Mouse (Mus musculus): ENCODE measurements around the gene Esrrg. TPM values are rescaled to one million over a fixed set of nuclear protein-coding genes. Genes with fewer than 3 reads are reported as not detected.

Esrrg gene
- polyA plus RNA-seq, 1 experiment from 2014 or later, result 14.6 TPM

- peaks cover 9% of the 10 kb centered on the region for H3K4me1 ChIP-seq (replicated peaks; ENCODE audit: control insufficient read depth, insufficient read depth, low read length)
- H3K27me3 ChIP-seq (ENCODE audit: control insufficient read depth, insufficient read depth, low read length), result peaks cover 69% of the 10 kb centered on the region
- H3K4me3 ChIP-seq (ENCODE audit: low read depth, low read length), result no peak overlapping the region
- DNase-seq (ENCODE audit: low spot score) (peak; percentile 51), ATAC-seq (ENCODE audit: low FRiP score) (no peak)
- no peak overlapping the region for H3K27ac ChIP-seq (ENCODE audit: low read depth, low read length)
- no peaks in the 10 kb centered on the region for H3K36me3 ChIP-seq (ENCODE audit: control insufficient read depth, insufficient read depth, low read length)
- H3K9ac ChIP-seq (ENCODE audit: low read depth, low read length), result no peak overlapping the region
- no peaks in the 10 kb centered on the region for H3K9me3 ChIP-seq (ENCODE audit: control insufficient read depth, low read length)
- H3K4me2 ChIP-seq (replicated peaks; ENCODE audit: low read depth, low read length), result peak overlapping the region; percentile 19; the same call in 1 of the 2 replicates
- under 1% methylated on average over 39 of the region's 47 CpGs for WGBS
Measured at GRCm38 (mm10) chr1:187607065-187608047, 1.2 kb upstream of the Esrrg start.

- H3K4me1 ChIP-seq (replicated peaks; ENCODE audit: control insufficient read depth, insufficient read depth, low read length), result peaks cover 9% of the 10 kb centered on the region
- peak; percentile 75 for DNase-seq (ENCODE audit: low spot score)
Measured at GRCm38 (mm10) chr1:187609021-187609852, 646 bp downstream of the Esrrg start.

DNA sequence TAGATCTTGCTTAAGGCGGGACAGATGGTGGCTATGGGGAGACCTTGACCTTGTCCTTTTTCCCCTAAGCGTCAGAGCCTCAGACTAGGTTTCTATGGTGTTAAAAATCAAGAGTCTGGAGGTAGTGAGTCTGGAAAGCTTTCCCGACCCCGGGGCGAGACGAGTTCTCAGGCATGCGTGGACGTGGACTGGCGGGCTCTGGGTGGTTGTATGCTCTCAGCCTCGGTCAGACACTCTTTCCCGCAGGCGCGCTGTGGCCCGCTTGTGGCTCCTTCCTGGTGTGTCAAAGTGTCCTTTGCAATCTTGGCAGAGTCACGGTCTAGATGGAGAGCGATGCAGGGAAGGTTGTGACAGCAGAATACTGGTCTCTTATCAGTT, 1.3 kb downstream of the Esrrg start:
- Histone ChIP-seq H3K9ac (ENCODE audit: low read depth, low read length) (no peak overlapping the region; the same call in 1 of the 2 replicates), H3K27me3 (ENCODE audit: control insufficient read depth, insufficient read depth, low read length) (peaks cover 60% of the 10 kb centered on the region), H3K4me1 (replicated peaks; ENCODE audit: control insufficient read depth, insufficient read depth, low read length) (peaks cover 9% of the 10 kb centered on the region), H3K4me2 (replicated peaks; ENCODE audit: low read depth, low read length) (peak overlapping the region; percentile 68), H3K36me3 (ENCODE audit: control insufficient read depth, insufficient read depth, low read length) (no peaks in the 10 kb centered on the region), H3K9me3 (ENCODE audit: control insufficient read depth, low read length) (no peaks in the 10 kb centered on the region), H3K27ac (ENCODE audit: low read depth, low read length) (no peak overlapping the region), H3K4me3 (ENCODE audit: low read depth, low read length) (peak overlapping the region; percentile 41)
- DNase-seq (ENCODE audit: low spot score), result peak; percentile 53
- WGBS, result 6% methylated on average over 16 of the region's 16 CpGs
- ATAC-seq (ENCODE audit: low FRiP score), result no peak

More at GRCm38 (mm10) chr1:187609021-187609852, 646 bp downstream of the Esrrg start:
- no peak overlapping the region for H3K27ac ChIP-seq (ENCODE audit: low read depth, low read length)
- H3K36me3 ChIP-seq (ENCODE audit: control insufficient read depth, insufficient read depth, low read length), result no peaks in the 10 kb centered on the region
- peaks cover 64% of the 10 kb centered on the region for H3K27me3 ChIP-seq (ENCODE audit: control insufficient read depth, insufficient read depth, low read length)
- H3K4me3 ChIP-seq (ENCODE audit: low read depth, low read length), result peak overlapping the region; percentile 41
- peak overlapping the region; percentile 55 for H3K9ac ChIP-seq (ENCODE audit: low read depth, low read length)
- WGBS, result under 1% methylated on average over 71 of the region's 72 CpGs
- ATAC-seq (ENCODE audit: low FRiP score), result peak; percentile 54; the same call in 1 of the 2 replicates
- no peaks in the 10 kb centered on the region for H3K9me3 ChIP-seq (ENCODE audit: control insufficient read depth, low read length)
- peak overlapping the region; percentile 68 for H3K4me2 ChIP-seq (replicated peaks; ENCODE audit: low read depth, low read length)

DNA sequence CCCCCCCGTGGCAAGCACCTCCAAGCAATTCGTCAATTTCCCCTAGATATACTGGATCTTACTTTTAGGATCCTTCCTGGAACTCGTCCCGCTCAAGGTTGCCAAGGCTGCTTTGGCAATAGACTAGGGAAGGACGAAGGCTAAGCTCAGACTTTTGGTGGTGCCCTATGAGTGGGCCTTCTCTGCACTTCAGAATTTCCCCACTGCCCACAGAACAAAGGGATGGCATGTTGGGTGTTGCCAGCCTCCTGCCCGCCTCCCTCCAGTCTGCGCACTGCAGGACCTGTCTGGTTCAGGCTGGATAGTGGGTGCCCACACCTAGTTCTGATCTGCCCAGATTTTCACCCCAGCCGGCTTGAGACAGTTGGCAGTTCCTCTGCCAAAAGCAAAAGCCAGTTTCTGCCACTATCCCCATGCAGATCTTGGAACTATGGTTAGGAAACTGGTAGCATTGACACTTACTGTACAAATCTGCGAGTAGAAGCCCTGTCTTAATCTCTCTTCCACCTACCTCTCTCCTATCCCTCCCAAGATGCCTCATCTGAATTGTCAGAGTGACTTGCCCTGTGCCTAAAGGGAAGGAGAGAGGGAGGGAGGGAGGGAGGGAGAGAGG, 1.9 kb downstream of the Esrrg start:
- Histone ChIP-seq H3K9me3 (ENCODE audit: control insufficient read depth, low read length) (no peaks in the 10 kb centered on the region), H3K27ac (ENCODE audit: low read depth, low read length) (no peak overlapping the region), H3K9ac (ENCODE audit: low read depth, low read length) (no peak overlapping the region), H3K36me3 (ENCODE audit: control insufficient read depth, insufficient read depth, low read length) (no peaks in the 10 kb centered on the region), H3K4me2 (replicated peaks; ENCODE audit: low read depth, low read length) (no peak overlapping the region), H3K4me1 (replicated peaks; ENCODE audit: control insufficient read depth, insufficient read depth, low read length) (peaks cover 6% of the 10 kb centered on the region; the same call in 1 of the 2 replicates), H3K27me3 (ENCODE audit: control insufficient read depth, insufficient read depth, low read length) (peaks cover 56% of the 10 kb centered on the region), H3K4me3 (ENCODE audit: low read depth, low read length) (no peak overlapping the region)
- 26% methylated on average over 8 of the region's 9 CpGs for WGBS
- peak; percentile 25 for DNase-seq (ENCODE audit: low spot score)
- ATAC-seq (ENCODE audit: low FRiP score), result no peak

GRCm38 (mm10) chr1:187611925-187612324, 3.3 kb downstream of the Esrrg start:
- H3K9ac ChIP-seq (ENCODE audit: low read depth, low read length), result no peak overlapping the region
- no peak overlapping the region for H3K4me3 ChIP-seq (ENCODE audit: low read depth, low read length)
- peaks cover 41% of the 10 kb centered on the region for H3K27me3 ChIP-seq (ENCODE audit: control insufficient read depth, insufficient read depth, low read length)
- H3K9me3 ChIP-seq (ENCODE audit: control insufficient read depth, low read length), result no peaks in the 10 kb centered on the region
- no peaks in the 10 kb centered on the region for H3K36me3 ChIP-seq (ENCODE audit: control insufficient read depth, insufficient read depth, low read length)
- WGBS, result 38% methylated on average over 5 of the region's 5 CpGs
- no peak overlapping the region for H3K4me2 ChIP-seq (replicated peaks; ENCODE audit: low read depth, low read length)
- no peak overlapping the region for H3K27ac ChIP-seq (ENCODE audit: low read depth, low read length)
- 0 out of 2 replicates have a peak, but pooled peaks cover 3% of the 10 kb centered on the region for H3K4me1 ChIP-seq (replicated peaks; ENCODE audit: control insufficient read depth, insufficient read depth, low read length)
- DNase-seq (ENCODE audit: low spot score), result peak; percentile 4
- no peak for ATAC-seq (ENCODE audit: low FRiP score)

- Histone ChIP-seq H3K9ac (ENCODE audit: low read depth, low read length) (no peak overlapping the region), H3K4me3 (ENCODE audit: low read depth, low read length) (no peak overlapping the region), H3K27me3 (ENCODE audit: control insufficient read depth, insufficient read depth, low read length) (peaks cover 28% of the 10 kb centered on the region), H3K27ac (ENCODE audit: low read depth, low read length) (no peak overlapping the region), H3K4me1 (replicated peaks; ENCODE audit: control insufficient read depth, insufficient read depth, low read length) (no peaks in the 10 kb centered on the region), H3K36me3 (ENCODE audit: control insufficient read depth, insufficient read depth, low read length) (no peaks in the 10 kb centered on the region), H3K4me2 (replicated peaks; ENCODE audit: low read depth, low read length) (no peak overlapping the region), H3K9me3 (ENCODE audit: control insufficient read depth, low read length) (no peaks in the 10 kb centered on the region)
- DNase-seq (ENCODE audit: low spot score), result no peak
- 72% methylated on average over 3 of the region's 3 CpGs for WGBS
- ATAC-seq (ENCODE audit: low FRiP score), result no peak
Measured at GRCm38 (mm10) chr1:187613277-187613676, 4.7 kb downstream of the Esrrg start.

GRCm38 (mm10) chr1:187623981-187624380, 15.4 kb downstream of the Esrrg start:
- H3K36me3 ChIP-seq (ENCODE audit: control insufficient read depth, insufficient read depth, low read length), result no peaks in the 10 kb centered on the region
- ATAC-seq (ENCODE audit: low FRiP score) (no peak), DNase-seq (ENCODE audit: low spot score) (no peak)
- 91% methylated on average over 3 of the region's 3 CpGs for WGBS
- no peak overlapping the region for H3K27ac ChIP-seq (ENCODE audit: low read depth, low read length)
- no peaks in the 10 kb centered on the region for H3K4me1 ChIP-seq (replicated peaks; ENCODE audit: control insufficient read depth, insufficient read depth, low read length)
- no peaks in the 10 kb centered on the region for H3K27me3 ChIP-seq (ENCODE audit: control insufficient read depth, insufficient read depth, low read length)
- H3K9ac ChIP-seq (ENCODE audit: low read depth, low read length), result no peak overlapping the region
- H3K9me3 ChIP-seq (ENCODE audit: control insufficient read depth, low read length), result no peaks in the 10 kb centered on the region
- H3K4me3 ChIP-seq (ENCODE audit: low read depth, low read length), result no peak overlapping the region
- no peak overlapping the region for H3K4me2 ChIP-seq (replicated peaks; ENCODE audit: low read depth, low read length)

DNA sequence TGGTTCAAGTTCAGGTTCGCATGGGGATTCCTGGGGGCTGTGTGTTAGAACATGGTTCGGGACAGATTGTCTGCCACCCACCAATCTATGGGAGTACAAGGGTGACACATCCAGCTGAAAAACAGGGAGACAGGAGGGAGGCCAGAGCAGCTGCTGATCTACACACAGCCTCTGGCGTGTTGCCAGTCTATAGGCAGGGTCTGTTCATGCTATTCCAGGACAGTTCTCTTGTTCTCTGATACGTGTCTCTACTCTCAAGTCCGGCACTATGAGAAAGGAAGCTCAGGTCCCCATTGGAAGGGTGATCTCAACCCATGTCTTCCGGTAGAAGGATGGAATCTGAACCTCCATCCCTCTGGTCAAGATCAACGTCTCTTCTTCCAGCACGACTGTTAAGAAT, 21.8 kb downstream of the Esrrg start:
- H3K4me1 ChIP-seq (replicated peaks; ENCODE audit: control insufficient read depth, insufficient read depth, low read length), result no peaks in the 10 kb centered on the region
- no peaks in the 10 kb centered on the region for H3K36me3 ChIP-seq (ENCODE audit: control insufficient read depth, insufficient read depth, low read length)
- no peak overlapping the region for H3K4me3 ChIP-seq (ENCODE audit: low read depth, low read length)
- H3K27ac ChIP-seq (ENCODE audit: low read depth, low read length), result no peak overlapping the region
- no peak for ATAC-seq (ENCODE audit: low FRiP score)
- H3K27me3 ChIP-seq (ENCODE audit: control insufficient read depth, insufficient read depth, low read length), result no peaks in the 10 kb centered on the region
- no peak overlapping the region for H3K4me2 ChIP-seq (replicated peaks; ENCODE audit: low read depth, low read length)
- H3K9me3 ChIP-seq (ENCODE audit: control insufficient read depth, low read length), result no peaks in the 10 kb centered on the region
- no peak for DNase-seq (ENCODE audit: low spot score)
- WGBS, result 92% methylated on average over 8 of the region's 8 CpGs
- H3K9ac ChIP-seq (ENCODE audit: low read depth, low read length), result no peak overlapping the region

Data from hindbrain, embryonic 11.5 days (tissue).